Mouse (Mus musculus) B cell, adult 62 days (primary cell): ENCODE data around the gene BC030867. TPM values are rescaled to one million over a fixed set of nuclear protein-coding genes. Genes with fewer than 3 reads are reported as not detected.

ENCODE experiments used
- total RNA-seq: library from RNA; stranded (reverse); gene quantifications from 4 replicates; pipeline ENCODE4 v1.2.4, GENCODE M21; 2023

Gene BC030867
- 1.0 to 2.7 TPM (median 1.7 TPM) in 4 replicates for total RNA-seq

GRCm38 (mm10) chr11:102248630-102249230 is at the start of gene BC030867:
BC030867 (plus strand) TSS chr11:102248882.

DNA sequence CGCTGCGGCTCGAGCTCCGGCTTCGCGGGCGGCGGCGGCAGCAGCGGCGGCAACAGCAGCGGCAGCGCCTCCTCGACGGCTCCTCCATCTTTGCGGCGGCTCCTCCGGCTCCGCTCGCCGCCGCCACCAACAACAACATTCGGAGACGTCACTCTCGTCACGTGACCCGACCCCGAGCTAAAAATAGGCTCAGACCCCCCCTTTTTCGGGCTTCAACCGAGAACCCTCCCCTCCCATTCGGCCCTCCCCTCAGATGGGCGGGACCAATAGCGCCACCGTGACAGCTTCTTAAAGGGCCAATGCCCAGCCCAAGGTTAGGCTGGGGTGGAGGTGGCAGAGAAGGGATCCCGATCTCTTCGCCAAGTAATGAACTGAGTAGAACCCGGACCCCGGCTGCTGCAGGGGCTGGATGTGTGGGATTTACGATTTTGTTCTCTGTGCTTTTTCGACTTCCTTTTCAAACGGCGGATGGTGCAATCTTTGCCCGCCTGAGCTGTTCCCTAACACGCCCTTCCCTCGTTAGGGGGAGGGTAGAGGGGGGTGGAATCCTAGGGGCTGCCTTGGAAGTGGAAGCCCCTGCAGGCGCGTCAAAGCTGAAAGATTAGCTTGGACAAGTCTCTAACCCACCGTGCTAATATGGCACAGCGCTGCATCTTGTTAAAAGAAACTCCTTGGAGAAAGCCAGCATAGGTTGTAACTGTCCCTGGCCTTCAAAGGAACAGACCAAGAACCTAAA is 18.5 kb upstream of the BC030867 start, which contains the start of gene Hdac5:
Gene Hdac5 (minus strand): TSS at position 161 of the 736 bp plus-strand sequence.

DNA sequence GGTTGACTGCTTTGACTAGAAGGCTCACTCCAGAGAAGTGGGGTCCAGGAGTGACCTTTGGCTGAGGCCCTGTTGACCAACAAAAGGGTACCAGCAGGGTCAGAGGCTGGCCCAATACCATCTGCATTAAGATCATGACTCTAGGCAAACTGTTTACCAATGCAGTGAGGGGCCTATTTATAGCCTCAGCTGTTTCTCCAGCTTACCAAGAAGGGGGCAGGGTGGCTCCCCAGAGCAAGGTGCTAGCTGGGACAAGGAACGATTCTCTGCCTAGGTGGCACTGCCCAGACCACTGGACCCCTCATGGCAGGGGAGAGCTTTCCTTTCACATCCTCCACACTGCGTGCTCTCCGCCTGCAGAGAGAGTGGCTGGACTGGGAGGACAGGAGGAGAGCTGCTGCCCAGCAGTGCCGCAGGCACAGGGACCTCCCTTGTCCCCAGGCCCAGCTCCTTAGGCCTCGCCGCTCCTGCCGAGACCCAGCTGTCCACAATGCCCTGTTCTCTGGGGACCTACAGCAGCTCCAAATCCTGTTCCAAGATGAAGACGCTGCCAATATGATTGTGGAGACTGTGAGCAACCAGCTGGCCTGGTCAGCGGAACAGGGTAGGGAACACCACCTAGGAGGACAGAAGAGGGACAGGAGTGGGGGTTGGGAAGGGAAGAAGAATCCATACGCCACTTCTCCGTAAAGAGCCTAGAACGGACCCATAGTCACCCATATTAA is 20.0 kb downstream of the BC030867 start, which contains the start of gene Asb16:
Gene Asb16 (plus strand): TSS at position 224 of the 725 bp plus-strand sequence.

GRCm38 (mm10) chr11:102284501-102285094 is 35.9 kb downstream of the BC030867 start, which contains the start of gene Tmub2:
Tmub2 (plus strand) TSS chr11:102284931.

DNA sequence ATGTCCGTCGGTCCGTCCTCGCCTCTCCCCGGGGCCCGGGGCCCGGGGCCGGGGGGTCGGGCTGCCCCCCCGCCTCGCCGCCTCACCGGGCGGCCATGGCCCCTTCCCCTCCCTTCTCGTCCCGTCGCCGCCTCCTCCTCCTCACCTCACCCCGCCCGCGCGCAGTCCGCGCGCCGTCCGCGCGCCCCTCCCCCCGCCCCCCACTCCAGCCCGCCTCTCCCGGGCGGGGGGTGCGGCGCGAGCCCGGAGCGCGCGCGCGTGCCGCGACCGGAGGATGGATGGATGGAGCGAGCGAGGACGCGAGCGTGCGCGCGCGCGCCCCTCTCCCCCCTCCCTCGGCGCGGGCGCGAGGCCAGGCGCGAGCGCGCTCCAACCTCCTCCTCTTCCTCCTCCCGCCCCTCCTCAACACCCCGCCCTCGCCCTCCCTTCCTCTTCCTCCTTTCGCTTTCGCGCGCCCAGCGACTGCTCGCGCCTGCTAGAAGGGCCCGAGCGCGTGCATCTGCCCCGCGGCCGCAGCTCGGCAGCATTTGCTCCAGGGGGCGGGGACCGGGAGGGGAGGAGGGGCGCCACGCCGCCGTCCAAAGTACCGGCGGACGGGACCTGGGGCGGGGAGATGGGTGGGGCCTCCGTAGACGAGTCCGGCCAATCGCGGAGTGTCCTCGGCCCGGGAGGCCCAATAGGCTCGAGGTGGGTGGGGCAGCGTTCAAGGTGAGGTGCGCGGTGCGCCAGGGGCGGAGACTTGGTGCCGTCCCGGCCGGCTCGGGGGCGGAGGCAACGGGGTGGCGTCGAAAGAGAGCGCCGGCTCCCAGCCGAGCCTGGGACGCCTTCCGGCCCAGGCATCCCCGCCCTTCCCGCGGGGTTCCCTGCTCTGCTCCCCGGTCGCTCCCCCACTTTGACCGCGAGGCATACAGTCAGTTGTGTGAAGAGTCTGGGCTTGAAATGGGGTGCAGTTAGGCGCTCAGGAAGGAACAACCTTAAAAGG is 48.1 kb downstream of the BC030867 start, which contains the start of gene Atxn7l3:
Gene Atxn7l3 (minus strand): TSS at position 141 of the 982 bp plus-strand sequence.

Other genes starting within 250 kb of the BC030867 start
- not detected in 4 replicates for gene Mpp3, start 220.4 kb upstream of the BC030867 start, total RNA-seq
- gene Cd300lg, start 207.4 kb upstream of the BC030867 start, total RNA-seq: 0.33 TPM in 1 of 4 replicates, not detected in the others
- gene Mpp2, start 160.4 kb upstream of the BC030867 start, total RNA-seq: not detected in 4 replicates
- gene Ppy, start 147.6 kb upstream of the BC030867 start, total RNA-seq: not detected in 4 replicates
- not detected in 4 replicates for gene Pyy, start 141.1 kb upstream of the BC030867 start, total RNA-seq
- gene Nags, start 103.4 kb upstream of the BC030867 start, total RNA-seq: not detected in 4 replicates
- 6.5 to 9.5 TPM (median 6.8 TPM) in 4 replicates for gene Tmem101, start 92.5 kb upstream of the BC030867 start, total RNA-seq
- 55.4 to 61.7 TPM (median 58.0 TPM) in 4 replicates for gene Lsm12, start 63.6 kb upstream of the BC030867 start, total RNA-seq
- gene G6pc3, start 59.3 kb upstream of the BC030867 start, total RNA-seq: 46.3 to 53.9 TPM (median 49.4 TPM) in 4 replicates
- gene Hdac5, start 18.7 kb upstream of the BC030867 start, total RNA-seq: 128 to 150 TPM (median 136 TPM) in 4 replicates
- gene Asb16, start 19.9 kb downstream of the BC030867 start, total RNA-seq: not detected in 4 replicates
- gene Tmub2, start 36.0 kb downstream of the BC030867 start, total RNA-seq: 44.2 to 52.2 TPM (median 49.6 TPM) in 4 replicates
- gene Atxn7l3, start 47.7 kb downstream of the BC030867 start, total RNA-seq: 68.6 to 76.7 TPM (median 71.8 TPM) in 4 replicates
- gene Ubtf, start 70.9 kb downstream of the BC030867 start, total RNA-seq: 138 to 153 TPM (median 144 TPM) in 4 replicates
- gene Slc4a1, start 117.3 kb downstream of the BC030867 start, total RNA-seq: 0.69 TPM in 1 of 4 replicates, not detected in the others
- 1.1 to 6.1 TPM (median 2.3 TPM) in 4 replicates for gene Rundc3a, start 144.5 kb downstream of the BC030867 start, total RNA-seq
- gene Slc25a39, start 159.1 kb downstream of the BC030867 start, total RNA-seq: 37.6 to 44.2 TPM (median 41.6 TPM) in 4 replicates
- gene Grn, start 181.4 kb downstream of the BC030867 start, total RNA-seq: 58.2 to 73.6 TPM (median 69.4 TPM) in 4 replicates
- gene Fam171a2, start 198.8 kb downstream of the BC030867 start, total RNA-seq: not detected in 4 replicates
- gene Itga2b, start 221.2 kb downstream of the BC030867 start, total RNA-seq: 5.6 to 9.9 TPM (median 8.8 TPM) in 4 replicates